Mouse (Mus musculus) kidney, postnatal 0 days (tissue): Measurements from ENCODE around the gene Zdhhc1. TPM values are rescaled to one million over a fixed set of nuclear protein-coding genes. Genes with fewer than 3 reads are reported as not detected.

Experiments used
- ATAC-seq: fragments of 200-750 bp; cut with Nextera tagmentation; replicated peaks from 2 replicates; pipeline ENCODE4 v1.8.0; 2017; ENCODE audit warnings: low read depth, moderate number of reproducible peaks, moderate TSS enrichment, moderate library complexity; ENCODE audit not compliant: low FRiP score
- DNase-seq: peaks from one replicate; pipeline ENCODE4 v3.0.0-alpha.2; 2016; ENCODE audit warnings: low spot score
- H3K27ac ChIP-seq: fragments of 300-500 bp; sonication (generic); 2 replicates; pipeline ENCODE4 v1.5.1; 2014; ENCODE audit warnings: mild to moderate bottlenecking
- H3K27me3 ChIP-seq: fragments of 300-500 bp; sonication (generic); 2 replicates; pipeline ENCODE4 v1.6.1; 2014; ENCODE audit warnings: low read length, mixed read lengths; ENCODE audit not compliant: insufficient read depth
- H3K36me3 ChIP-seq: fragments of 300-500 bp; sonication (generic); 2 replicates; pipeline ENCODE4 v1.6.1; 2014; ENCODE audit warnings: low read length, mixed read lengths; ENCODE audit not compliant: insufficient read depth
- H3K4me1 ChIP-seq: fragments of 300-500 bp; sonication (generic); replicated peaks from 2 replicates; pipeline ENCODE4 v1.6.1; 2014; ENCODE audit warnings: antibody characterized with exemption, low read length, mixed read lengths; ENCODE audit not compliant: insufficient read depth
- H3K4me2 ChIP-seq: fragments of 300-500 bp; sonication (generic); 2 replicates; pipeline ENCODE4 v1.6.1; 2014; ENCODE audit warnings: mild to moderate bottlenecking, low read length, moderate library complexity, mixed read lengths
- H3K4me3 ChIP-seq: fragments of 300-500 bp; sonication (generic); replicated peaks from 2 replicates; pipeline ENCODE4 v1.5.1; 2014; ENCODE audit warnings: low read depth, low read length
- H3K9ac ChIP-seq: fragments of 300-500 bp; sonication (generic); 2 replicates; pipeline ENCODE4 v1.6.1; 2014; ENCODE audit warnings: low read depth, low read length
- H3K9me3 ChIP-seq: fragments of 300-500 bp; sonication (generic); replicated peaks from 2 replicates; pipeline ENCODE4 v1.6.1; 2016; ENCODE audit warnings: low read length, inconsistent platforms, mixed read lengths
- CTCF ChIP-seq: IDR thresholded peaks from 2 replicates; pipeline ENCODE4 v1.5.1; 2016; ENCODE audit warnings: antibody characterized with exemption, low read depth, mild to moderate bottlenecking, moderate library complexity
- whole genome bisulfite sequencing: fragments of 180-500 bp; shearing (Covaris S2); extraction: QIAGEN DNeasy Blood & Tissue Kit; methylation state at CpG from one replicate; pipeline ENCODE4 v1.1.7; 2014; 5-methylcytosine and 5-hydroxymethylcytosine counted together
- polyA plus RNA-seq: library from polyadenylated mRNA; unstranded; fragments of >200 nt; fragmentation: Nextera tagmentation; extraction: Ambion mirVana; gene quantifications from 2 replicates; pipeline ENCODE4 v1.2.1, GENCODE M21; 2015

Gene Zdhhc1
- polyA plus RNA-seq, 1 experiment from 2014 or later, result 30.5 TPM

DNA sequence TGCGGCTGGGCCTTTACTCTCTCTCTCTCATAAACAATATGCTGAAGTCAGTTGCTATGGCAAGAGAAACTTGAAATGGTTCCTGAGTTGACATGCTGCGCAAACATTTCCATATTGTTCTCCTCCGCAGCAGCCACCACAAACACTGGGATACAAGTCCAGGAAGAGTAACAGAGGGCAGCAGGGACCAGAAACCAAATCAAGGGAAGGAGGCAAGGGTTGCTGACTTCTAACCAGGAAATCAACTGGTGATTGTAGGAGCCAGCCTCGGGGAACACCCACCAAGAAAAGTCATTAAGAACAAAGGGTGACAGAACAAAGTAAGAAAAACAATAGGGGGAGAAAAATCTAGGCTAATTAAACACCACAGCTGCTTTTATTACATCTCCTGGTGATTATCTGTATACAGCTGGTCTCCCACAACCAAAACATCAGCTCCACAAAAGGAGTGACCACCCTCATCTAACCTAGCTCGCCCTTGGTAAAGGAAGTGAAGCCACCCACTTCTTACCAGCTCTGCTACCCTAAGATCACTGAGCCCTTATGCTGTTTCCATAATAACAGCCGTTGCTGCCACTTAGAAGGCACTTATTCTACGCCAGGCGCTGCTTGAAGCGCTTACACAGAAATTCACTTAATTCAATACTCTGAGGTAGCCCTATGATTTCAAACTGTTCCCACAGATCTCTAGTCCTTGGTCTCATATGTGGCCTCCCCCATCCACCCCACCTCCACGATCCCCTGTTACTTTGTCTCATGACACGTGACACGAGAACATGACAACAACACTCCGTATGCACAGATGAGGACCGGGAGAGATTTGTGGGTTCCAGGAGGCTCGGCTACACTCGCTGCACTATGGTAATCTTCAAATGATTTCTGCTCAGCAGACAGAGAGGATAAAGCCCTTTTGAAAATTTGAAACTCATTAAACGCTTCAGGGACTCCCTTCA, 1.1 kb downstream of the Zdhhc1 start:
- DNase-seq (peak; percentile 55), ATAC-seq (no peak)
- Histone ChIP-seq H3K4me3 (peak overlapping the region; percentile 72), H3K27me3 (no peaks in the 10 kb centered on the region), H3K4me1 (peaks cover 7% of the 10 kb centered on the region; the same call in 1 of the 2 replicates), H3K9me3 (no peaks in the 10 kb centered on the region), H3K27ac (peak overlapping the region; percentile 87), H3K4me2 (peak overlapping the region; percentile 93), H3K9ac (peak overlapping the region; percentile 90), H3K36me3 (no peaks in the 10 kb centered on the region)
- no peak for TF ChIP-seq CTCF
- WGBS, result 21% methylated on average over 17 of the region's 17 CpGs

DNA sequence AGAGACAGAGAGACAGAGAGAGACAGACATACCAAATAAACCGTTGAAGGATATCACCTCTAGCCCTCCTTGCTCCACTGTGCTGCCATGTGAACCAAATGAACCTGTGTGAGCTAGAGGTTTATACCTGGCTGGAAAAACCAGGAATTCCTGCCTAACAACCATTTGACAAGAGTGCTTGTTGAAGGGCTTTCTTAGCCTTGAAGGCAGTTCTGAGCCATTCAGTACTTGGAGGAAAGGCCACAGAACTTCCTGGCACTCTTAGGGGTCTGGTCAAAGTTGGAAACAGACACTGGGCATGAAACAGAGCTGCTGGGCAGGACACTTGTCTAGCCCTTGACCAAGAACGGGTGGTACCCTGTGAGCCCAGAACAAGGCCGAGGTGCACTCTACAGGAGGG, 2.1 kb downstream of the Zdhhc1 start:
- 0 out of 2 replicates have a peak overlapping the region, but pooled peaks have one; percentile 93 for H3K4me2 ChIP-seq

DNA sequence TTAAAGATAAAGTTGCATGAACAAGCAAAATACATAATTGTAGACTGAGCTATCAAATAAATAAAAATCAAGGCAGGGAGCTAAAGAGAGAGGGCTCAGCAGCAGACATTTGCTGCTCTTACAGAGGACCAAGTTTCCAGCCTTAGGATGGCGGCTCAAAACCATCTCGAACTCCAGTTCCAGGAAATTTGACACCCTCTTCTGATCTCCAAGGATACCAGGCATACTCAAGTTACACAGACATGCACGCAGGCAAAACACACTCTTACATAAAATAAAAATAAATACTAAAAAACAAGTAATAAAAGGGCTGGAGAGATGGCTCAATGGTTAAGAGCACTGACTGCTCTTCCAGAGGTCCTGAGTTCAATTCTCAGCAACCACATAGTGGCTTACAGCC, 3.2 kb downstream of the Zdhhc1 start:
- Histone ChIP-seq H3K27me3 (no peaks in the 10 kb centered on the region), H3K27ac (no peak overlapping the region), H3K36me3 (no peaks in the 10 kb centered on the region), H3K4me2 (no peak overlapping the region), H3K9me3 (no peaks in the 10 kb centered on the region), H3K4me3 (no peak overlapping the region), H3K9ac (no peak overlapping the region), H3K4me1 (peaks cover 7% of the 10 kb centered on the region; the same call in 1 of the 2 replicates)
- 19% methylated on average over 3 of the region's 3 CpGs for WGBS
- TF ChIP-seq CTCF, result no peak
- DNase-seq, result no peak
- ATAC-seq, result no peak

More for the DNA sequence above, 2.1 kb downstream of the Zdhhc1 start:
- Histone ChIP-seq H3K9ac (no peak overlapping the region), H3K4me3 (no peak overlapping the region), H3K9me3 (no peaks in the 10 kb centered on the region), H3K4me1 (peaks cover 7% of the 10 kb centered on the region; the same call in 1 of the 2 replicates), H3K27me3 (no peaks in the 10 kb centered on the region), H3K27ac (peak overlapping the region; percentile 87), H3K36me3 (no peaks in the 10 kb centered on the region)
- TF ChIP-seq CTCF, result no peak
- ATAC-seq, result no peak
- DNase-seq, result no peak
- 53% methylated on average over 3 of the region's 3 CpGs for WGBS

DNA sequence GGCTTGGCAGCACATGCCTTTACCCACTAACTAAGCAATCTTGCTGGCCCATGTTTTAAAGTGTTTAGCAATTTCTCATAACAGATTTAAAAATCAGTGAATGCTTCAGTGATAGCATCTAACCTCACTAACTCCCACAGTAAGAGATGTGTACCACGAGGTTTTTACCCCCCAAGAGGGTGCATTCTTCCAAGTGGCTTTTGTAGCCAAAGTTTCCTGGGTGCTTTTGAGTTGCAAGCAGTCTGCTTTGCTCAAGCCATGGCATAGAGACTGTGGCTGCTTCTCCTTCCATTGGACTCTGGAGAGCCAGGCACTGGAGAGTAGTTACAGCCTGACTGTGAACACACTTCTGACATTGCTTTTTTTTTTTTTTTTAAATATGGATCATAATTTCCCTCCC, 7.4 kb downstream of the Zdhhc1 start:
- H3K27ac ChIP-seq, result no peak overlapping the region
- H3K27me3 ChIP-seq, result no peaks in the 10 kb centered on the region
- 33% methylated on average over 1 of the region's 1 CpGs for WGBS
- H3K9me3 ChIP-seq, result no peaks in the 10 kb centered on the region
- no peak overlapping the region for H3K4me3 ChIP-seq
- 0 out of 2 replicates have a peak, but pooled peaks cover under 1% of the 10 kb centered on the region for H3K4me1 ChIP-seq
- H3K4me2 ChIP-seq, result no peak overlapping the region
- H3K9ac ChIP-seq, result no peak overlapping the region
- H3K36me3 ChIP-seq, result 0 out of 2 replicates have a peak, but pooled peaks cover 3% of the 10 kb centered on the region
- ATAC-seq (no peak), DNase-seq (no peak)
- no peak for TF ChIP-seq CTCF

DNA sequence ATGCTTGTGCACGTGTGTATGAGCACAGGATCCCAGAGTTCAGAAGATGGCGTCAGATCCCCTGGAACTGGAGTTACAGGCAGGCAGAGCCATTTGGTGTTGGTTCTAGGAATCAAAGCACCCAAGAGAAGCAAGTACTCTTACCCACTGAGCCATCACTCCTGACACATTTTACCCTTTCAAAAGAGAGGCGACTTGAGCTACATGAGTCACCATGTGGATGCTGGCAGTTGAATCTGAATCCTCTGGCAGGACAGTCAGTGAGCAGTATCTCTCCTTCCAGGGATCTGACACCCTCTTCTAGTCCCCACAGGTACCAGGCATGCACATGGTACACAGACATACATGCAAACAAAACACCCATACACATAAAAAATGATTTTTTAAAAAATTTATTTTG, 8.6 kb downstream of the Zdhhc1 start:
- Histone ChIP-seq H3K27me3 (no peaks in the 10 kb centered on the region), H3K27ac (no peak overlapping the region), H3K9ac (no peak overlapping the region), H3K9me3 (no peaks in the 10 kb centered on the region), H3K4me1 (no peaks in the 10 kb centered on the region), H3K4me3 (no peak overlapping the region), H3K36me3 (0 out of 2 replicates have a peak, but pooled peaks cover 3% of the 10 kb centered on the region), H3K4me2 (no peak overlapping the region)
- DNase-seq, result no peak
- WGBS, result 60% methylated on average over 3 of the region's 3 CpGs
- no peak for TF ChIP-seq CTCF
- ATAC-seq, result no peak

DNA sequence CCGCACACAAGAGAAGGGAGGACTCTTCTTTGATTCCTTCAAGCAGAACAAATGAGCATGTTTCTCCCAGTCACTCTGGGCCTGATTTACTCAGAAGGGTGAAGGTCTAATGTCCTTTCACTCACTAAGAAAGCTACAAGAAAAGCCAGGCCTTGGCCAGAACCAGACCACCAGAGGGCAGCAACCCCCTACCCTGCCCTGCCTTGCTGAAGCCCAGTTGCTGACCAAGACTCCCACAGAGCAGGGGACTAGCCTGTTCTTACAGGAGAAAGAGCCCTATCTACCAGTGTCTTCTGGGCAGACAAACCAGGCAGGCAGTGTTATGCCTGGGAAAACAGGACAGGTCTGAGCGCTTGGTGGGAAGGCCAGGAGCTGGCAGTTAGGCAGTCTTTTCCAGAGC, 12.3 kb downstream of the Zdhhc1 start:
- 22% methylated on average over 2 of the region's 2 CpGs for WGBS
- ATAC-seq, result peak; percentile 80
- H3K27ac ChIP-seq, result no peak overlapping the region

More for the DNA sequence above, 12.3 kb downstream of the Zdhhc1 start:
- TF ChIP-seq CTCF, result peak; percentile 94
- Histone ChIP-seq H3K4me2 (no peak overlapping the region), H3K4me3 (no peak overlapping the region), H3K27me3 (no peaks in the 10 kb centered on the region), H3K36me3 (0 out of 2 replicates have a peak, but pooled peaks cover 3% of the 10 kb centered on the region), H3K9me3 (no peaks in the 10 kb centered on the region), H3K4me1 (no peaks in the 10 kb centered on the region), H3K9ac (no peak overlapping the region)
- peak; percentile 94 for DNase-seq
